In genomic region chr11:79843021-79843420, GRCm38 (mm10) we compare ENCODE assay signal across 22 mouse cellular contexts.
A peak's percentile ranks its signal among the peaks of the same experiment; 100 is the strongest.
DNase-seq lines count a peak whose midpoint lies in the region; ATAC-seq lines count a peak whose summit lies in the region.
"Had no signal": no experiment of that assay in that cellular context is flagged by ENCODE, and none has a peak within 500 bp of the region (broad histone marks: within the 10 kb centered on the region; RNA-seq: fewer than 3 reads in every experiment).

No protein-coding gene starts in this region.

- DNase-seq in gastrocnemius, adult 18-20 months (ENCODE audit: low spot score) = peak; percentile 47
- no peak for DNase-seq in gastrocnemius, postnatal 4 days (ENCODE audit: low spot score in 2 of 2)
- DNase-seq in kidney, postnatal 36 days = peak; percentile 21 to 27
- no peak for DNase-seq in kidney, postnatal 10 days
- DNase-seq in gastrocnemius, postnatal 14 days = peak; percentile 48
- peak; percentile 62 for DNase-seq in skeletal muscle tissue, adult 2 months (ENCODE audit: low read depth, low spot score)
- DNase-seq: adrenal gland, adult 8-10 months; cerebellum, adult 2 months; cerebellum, postnatal 14 days; heart, postnatal 36 days; kidney, adult 8-10 months; kidney, postnatal 4 days; liver, embryonic 13.5 days; lung, postnatal 4 days; right cerebral cortex, adult 18-20 months; thymus, adult 2 months; thymus, postnatal 36 days had no signal

- intact Hi-C loops in gastrocnemius, postnatal 14 days (cut with DNase I; ENCODE audit: low total_unique reads) = no loop called here

- ATAC-seq in CD4-positive, CD25-positive, alpha-beta regulatory T cell, adult 4 months = no peak
- ATAC-seq: forebrain, embryonic 16.5 days; hindbrain, postnatal 0 days; intestine, embryonic 15.5 days; lung, postnatal 0 days had no signal

Comparison
In these comparisons a context has a peak if more than half of its experiments do, and no peak if none do; other contexts are left out.
1. DNase-seq: peak in gastrocnemius, adult 18-20 months (single experiment), kidney, postnatal 36 days (2 of 2), gastrocnemius, postnatal 14 days (single experiment) and skeletal muscle tissue, adult 2 months (single experiment); none in gastrocnemius, postnatal 4 days (0 of 2) and kidney, postnatal 10 days (single experiment).